Mouse (Mus musculus): ENCODE data around the gene Nbea. TPM values are rescaled to one million over a fixed set of nuclear protein-coding genes. Genes with fewer than 3 reads are reported as not detected.

The Nbea gene
- polyA plus RNA-seq, 2 experiments from 2014 or later: 0.15 to 0.24 TPM

DNA sequence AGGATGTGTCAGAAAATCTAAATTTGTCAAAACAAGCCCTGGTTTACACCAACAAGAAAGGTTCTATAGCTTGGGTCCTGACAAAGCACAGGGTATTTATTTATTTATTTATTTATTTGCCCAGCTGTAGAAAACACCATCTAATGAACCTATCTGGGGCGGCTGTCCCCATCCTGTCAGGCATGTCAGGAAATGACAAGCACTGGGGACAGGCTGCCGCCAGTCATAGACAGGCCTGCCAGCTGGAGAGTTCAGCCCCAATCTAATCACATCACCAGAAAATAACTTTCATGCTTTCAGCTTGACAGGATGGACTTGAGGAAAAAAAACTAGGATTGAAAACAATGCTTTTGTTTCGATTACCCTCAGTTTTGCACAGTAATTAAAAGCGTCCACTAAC, 440.8 kb downstream of the Nbea start:
- no peak for ATAC-seq

- ATAC-seq: no peak
These were observed 441.3 kb downstream of the Nbea start for GRCm38 (mm10) chr3:55742218-55742617.

GRCm38 (mm10) chr3:55741428-55741827, 442.1 kb downstream of the Nbea start:
- ATAC-seq: no peak

DNA sequence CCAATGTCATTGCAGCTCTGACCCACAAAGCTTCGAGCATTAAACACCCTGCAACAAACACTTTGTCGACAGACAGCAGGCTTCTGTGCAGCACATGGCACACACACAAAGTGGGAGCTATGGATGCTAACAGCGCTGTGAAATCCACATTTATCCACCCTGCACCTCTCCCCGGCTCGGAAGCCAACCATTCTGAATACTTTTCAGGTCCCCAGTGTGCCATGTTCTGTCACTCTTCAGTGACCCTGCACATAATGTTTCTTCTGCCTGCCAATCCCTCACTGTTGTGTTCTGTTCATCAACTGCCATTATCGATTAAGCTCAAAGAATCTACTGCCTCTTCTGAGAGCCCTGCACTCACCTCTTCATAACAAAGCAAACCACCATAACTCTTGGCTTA, 449.8 kb downstream of the Nbea start:
- ATAC-seq: no peak

DNA sequence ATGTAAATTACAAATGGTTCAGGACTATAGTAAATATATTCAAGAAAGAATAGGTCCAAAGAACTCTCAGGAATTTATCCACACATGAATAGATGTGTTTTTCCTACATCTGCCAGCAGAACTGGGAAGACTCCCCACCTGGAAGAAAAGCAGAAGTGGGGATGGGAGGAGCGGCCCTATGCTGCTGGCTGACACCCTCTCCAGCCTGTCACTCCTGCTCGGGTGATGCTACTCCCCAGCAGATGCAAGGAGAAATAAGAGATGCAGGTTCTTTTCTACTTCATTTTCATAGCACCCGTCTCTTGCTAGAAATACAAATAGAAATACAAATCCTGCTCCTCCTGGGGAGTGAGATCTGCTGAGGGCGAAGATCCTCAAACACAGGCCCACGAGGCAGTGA, 453.0 kb downstream of the Nbea start:
- no peak for ATAC-seq

- no peak for ATAC-seq
These were observed 453.4 kb downstream of the Nbea start for GRCm38 (mm10) chr3:55730142-55730541.

DNA sequence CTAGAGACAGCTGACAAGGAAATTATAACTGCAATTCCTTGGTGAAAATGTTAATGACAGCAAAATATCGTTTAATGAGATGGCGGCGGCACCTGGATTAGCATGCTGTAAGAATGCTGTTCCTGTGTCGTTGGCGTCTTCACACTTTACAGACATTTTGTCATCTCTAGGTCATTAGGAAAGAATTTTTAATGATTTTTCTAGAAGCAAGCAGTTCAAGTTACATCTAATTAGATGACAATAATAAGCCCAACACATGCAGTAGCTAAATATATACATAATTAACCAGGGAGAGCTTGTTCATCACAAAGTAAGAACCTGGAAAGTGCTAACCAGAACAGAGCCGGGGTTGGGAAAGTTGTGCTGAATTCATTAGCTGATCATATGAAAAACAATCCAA, 469.2 kb downstream of the Nbea start:
- ATAC-seq: no peak

DNA sequence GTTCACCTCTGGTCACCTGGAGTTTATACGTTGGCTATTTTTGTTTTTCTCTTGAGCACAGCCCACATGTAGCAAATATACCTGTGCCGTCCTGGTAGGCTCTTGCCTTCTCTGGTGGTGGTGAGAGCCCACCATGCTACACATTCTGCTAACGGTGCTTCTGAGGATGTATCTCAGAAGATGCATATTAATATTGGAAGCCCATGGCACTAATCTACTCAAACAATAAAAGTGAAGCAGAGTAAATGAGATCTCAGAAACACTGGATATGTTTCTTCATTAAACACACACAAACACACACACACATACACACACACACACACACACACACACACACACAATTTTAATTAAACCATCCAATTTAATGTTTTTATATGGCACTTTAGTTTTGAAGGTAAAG, 469.6 kb downstream of the Nbea start:
- no peak for ATAC-seq

DNA sequence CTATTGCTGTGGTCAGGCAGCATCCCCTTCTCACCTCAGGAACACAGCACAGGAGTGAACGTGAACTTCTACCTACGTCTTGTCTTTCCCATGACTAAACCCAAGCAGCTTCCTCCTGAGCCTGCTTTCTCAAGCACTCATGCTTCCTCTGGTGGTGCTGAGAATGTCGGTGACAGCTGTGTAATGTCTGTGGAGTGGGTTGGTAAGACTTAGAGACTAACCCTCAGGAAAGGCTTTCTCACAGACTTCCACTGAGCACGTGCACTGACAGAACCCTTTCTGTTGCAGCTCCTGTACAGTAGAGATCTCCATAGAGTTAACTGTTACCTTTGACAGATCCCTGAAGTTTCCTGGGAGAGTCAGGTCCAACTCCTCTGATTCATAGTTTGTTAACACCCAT, 473.2 kb downstream of the Nbea start:
- no peak for ATAC-seq

- ATAC-seq: no peak
These were observed 481.9 kb downstream of the Nbea start for GRCm38 (mm10) chr3:55701632-55702031.

DNA sequence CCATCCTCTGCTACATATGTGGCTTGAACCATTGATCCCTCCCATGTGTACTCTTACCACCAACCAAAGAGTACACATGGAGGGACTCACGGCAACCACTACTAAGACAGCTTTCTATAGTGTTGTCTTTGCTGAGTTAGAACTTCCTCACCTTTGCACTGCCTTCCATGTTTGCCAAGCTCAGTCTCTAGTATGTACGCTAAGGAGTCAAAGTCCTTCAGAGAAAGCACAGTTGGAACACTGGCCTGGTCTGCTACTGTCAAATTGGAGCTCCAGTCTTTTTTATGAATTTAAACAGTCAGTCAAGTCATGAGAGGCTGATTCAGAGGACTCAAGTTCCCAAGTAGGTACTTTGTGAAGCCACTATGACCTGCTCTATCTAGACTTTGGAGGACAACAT, 486.3 kb downstream of the Nbea start:
- ATAC-seq: no peak

- ATAC-seq: no peak
These were observed 490.4 kb downstream of the Nbea start for GRCm38 (mm10) chr3:55693073-55693472.

DNA sequence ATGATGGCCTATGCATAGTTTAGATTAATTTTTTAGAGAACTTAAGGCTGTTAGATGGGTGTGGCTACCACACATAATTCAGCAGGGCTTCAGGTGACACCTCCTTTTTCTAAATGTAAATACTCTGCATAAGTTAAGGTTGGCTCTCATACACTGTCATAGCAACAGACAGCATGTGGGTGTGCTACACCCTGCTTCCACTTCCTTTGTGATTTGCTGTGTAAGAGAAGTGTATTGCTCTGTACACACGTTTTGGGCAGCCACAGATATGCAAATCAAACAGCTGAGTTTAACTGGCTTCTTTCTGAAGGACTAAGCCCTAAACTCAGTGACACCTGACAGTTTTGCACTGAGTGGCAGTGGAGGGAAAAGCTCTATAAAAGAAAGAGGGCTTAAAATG, 495.4 kb downstream of the Nbea start:
- ATAC-seq: no peak

- no peak for ATAC-seq
These were observed 496.5 kb downstream of the Nbea start for GRCm38 (mm10) chr3:55686993-55687392.

GRCm38 (mm10) chr3:55685627-55686026, 497.9 kb downstream of the Nbea start:
- no peak for ATAC-seq

DNA sequence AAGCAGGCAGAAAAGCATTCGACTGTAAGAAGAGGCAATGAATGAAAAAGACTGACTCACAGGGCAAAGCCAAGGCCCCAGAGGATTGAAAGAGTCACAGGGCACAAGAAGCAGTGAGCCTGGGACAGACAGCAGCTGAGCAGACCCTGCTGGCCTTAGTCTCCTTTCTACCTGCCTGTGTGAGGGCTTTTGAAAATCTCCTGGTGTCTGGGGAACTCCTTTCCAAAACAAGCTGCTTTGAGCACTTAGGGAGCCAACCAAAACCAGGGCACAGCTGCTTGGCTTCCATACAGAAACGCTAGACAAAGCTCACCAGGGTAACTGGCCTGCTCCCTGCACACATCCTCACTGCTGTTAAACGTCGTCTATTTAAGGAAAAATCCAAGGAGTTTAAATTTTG, 498.6 kb downstream of the Nbea start:
- no peak for ATAC-seq

DNA sequence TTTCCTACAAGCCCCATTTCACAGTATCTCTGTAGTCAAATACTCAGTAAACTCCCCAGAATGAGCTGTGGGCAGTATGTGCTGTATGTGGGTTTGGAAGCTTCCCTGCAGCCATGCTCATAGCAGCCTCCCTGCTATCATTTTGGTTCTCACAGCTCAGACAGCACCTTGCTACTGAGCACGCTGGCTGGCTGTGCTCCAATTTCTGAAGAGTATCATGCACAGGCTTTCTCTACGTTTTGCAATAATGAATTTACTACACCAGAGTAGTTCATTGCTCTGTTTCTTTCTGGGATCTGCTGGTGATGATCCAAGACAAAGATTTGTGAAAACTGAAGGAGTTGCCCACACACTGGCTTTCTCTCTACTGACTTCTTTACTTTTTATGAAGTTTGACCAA, 505.8 kb downstream of the Nbea start:
- ATAC-seq: no peak

GRCm38 (mm10) chr3:55674185-55674584, 509.3 kb downstream of the Nbea start:
- no peak for ATAC-seq

DNA sequence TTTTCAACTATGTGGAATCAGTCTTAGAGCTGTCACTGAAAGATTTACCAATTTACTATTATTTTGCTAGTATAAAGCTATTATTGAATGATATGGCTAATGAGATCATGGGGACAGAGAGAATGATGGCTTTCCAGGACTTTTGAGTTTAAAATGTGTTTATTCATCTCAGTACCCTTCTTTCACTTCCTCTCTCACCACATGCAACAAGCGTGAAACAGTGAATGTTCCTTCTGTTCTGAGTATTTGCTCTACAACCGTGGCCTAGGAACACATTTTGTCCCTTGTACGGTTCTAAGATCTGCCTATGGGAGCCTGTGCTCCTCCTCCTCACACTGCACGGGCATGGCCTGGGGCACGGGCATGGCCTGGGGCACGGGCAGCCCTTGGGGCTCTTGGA, 516.5 kb downstream of the Nbea start:
- no peak for ATAC-seq

- no peak for ATAC-seq
These were observed 517.6 kb downstream of the Nbea start for GRCm38 (mm10) chr3:55665928-55666327.

DNA sequence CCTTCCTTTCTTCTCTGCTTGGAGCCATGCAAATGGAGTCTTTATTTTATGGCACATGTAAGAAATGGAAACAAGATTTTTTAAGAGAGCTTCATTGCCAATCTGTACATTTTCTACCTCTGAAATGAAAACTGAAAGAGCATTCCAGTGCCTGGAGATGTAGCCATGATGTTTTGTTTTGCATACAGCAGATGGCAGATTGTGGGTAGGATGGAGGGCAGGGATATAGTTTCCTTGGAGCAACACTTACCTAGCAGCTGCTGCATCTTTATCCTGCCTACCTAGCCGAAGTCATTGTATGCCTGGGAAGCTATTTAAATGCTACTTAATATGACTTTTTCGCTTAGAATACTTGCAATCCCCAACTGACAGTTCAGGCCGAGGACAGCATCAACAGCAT, 518.8 kb downstream of the Nbea start:
- ATAC-seq: no peak

DNA sequence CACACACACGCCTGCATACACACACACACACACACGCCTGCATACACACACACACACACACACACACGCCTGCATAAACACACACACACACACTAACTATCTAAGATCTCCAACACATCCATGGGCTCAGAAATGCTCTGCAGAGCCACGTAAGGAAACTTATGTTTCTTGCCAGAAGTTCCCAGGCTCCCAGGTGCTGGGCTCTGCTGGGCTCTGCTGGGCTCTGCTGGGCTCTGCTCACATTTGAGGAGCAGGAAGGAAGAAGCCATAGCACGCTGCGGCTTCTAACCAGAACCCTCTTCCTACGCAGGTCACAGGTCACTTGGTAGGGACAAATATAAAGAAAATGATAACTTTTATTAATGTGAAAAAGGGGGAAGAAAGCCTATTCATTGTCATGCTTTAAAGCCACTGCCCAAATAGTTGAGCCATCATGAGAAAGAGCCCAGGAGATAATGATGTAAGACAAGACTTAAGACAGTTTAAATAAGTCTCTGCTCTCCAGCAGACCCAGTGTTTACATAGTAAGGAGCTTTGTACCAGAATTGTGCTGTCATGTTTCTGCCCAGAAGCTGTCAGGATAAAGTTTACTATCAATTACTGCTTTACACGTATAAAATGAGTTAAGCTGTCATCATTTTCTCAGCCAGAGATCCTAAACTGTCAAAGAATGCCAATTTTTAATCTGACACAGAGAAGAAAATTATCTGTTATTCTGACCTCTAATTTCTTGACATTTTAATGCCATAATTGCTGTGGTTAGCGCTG, 521.6 kb downstream of the Nbea start:
- ATAC-seq: no peak

DNA sequence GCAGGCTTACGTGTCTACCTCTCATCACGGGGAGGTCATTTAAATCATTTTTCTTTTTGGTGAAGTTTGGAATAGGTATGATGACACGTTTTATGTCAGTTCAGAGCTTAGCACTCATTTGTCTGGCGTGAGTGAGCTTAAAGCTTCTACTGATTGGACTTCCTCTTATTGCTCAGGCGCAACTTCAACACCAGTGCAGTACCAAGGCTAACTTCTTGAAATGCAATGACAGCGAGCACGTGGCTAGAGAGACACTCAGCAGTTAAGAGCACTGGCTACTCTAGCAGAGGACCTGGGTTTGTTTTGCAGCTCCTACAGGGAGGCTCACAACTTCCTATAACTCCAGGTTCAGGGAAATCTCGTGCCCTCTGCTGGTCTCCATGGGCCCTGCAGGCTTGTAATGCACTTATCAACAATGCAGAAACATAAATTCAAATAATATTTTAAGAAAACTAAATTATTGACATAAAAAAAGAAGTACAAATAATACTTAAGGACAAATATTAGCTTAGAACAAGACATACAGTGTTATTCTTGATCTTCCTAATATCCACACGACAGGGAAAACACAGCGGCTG, 523.2 kb downstream of the Nbea start:
- ATAC-seq: no peak

DNA sequence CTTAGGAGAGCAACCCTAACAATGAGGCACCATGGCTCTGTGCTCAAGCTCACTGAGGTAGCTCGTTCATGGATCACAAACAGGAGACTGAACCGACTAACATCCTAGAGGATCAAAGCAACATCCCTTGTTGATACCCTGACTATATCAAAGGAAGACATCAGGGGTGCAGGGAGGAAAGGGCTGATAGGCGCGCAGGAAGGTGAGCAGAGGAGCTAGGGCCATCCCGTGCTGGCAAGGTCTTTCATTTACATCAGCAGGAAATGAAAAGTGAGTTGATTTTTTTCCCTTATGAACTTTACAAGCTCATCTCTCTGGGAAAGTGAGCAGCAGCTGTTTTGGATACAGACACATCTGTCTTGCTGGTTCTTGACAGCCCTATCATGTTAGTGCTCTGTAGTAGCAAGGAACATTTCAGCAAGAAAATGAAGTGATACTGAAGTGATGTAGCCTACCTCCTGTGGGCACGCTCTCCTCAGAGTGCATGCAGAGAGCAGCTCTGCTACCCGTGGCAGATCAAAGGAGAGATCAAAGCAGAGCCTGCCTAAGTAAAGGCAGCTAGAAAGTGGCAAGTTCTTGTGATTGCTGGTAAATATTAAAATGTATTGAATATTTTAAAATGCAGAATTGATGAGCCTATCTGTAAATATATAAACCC, 523.8 kb downstream of the Nbea start:
- ATAC-seq: peak; percentile 70

Measured in activated CD4-positive, CD25-positive, alpha-beta regulatory T cell, adult 4 months (primary cell).